In the genomic region with DNA sequence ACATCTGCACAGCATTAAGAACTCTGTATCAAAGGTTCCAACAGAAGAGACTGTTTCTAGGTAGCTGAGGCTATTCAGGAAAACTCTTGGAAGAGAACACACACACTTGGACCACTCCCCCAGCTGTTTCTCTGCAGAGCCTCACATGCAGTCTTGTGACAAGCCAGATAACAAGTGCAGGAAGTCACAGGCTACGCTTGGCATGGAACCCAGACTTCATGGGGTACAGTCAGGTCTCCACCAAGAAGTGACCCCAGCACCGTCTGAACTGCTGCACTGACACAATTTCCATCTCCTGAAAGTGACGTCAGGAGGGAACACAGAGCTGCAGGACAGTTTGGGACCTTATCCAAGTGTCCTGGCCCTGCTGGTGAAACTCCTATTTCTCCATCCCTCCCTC, we compare ENCODE assay signal across 13 mouse cellular contexts. TPM values are rescaled to one million over a fixed set of nuclear protein-coding genes. Genes with fewer than 3 reads are reported as not detected.
DNase-seq lines count a peak whose midpoint lies in the region; TF ChIP-seq lines count a peak whose summit lies in the region.
"Had no signal": no experiment of that assay in that cellular context is flagged by ENCODE, and none has a peak within 500 bp of the region (broad histone marks: within the 10 kb centered on the region; RNA-seq: fewer than 3 reads in every experiment).

No protein-coding gene starts in this region.

- H3K36me3 ChIP-seq in liver, adult 2 months (ENCODE audit: control insufficient read depth, insufficient read depth, low read length) = no peaks in the 10 kb centered on the region; the same call in 1 of the 2 replicates
- H3K36me3 ChIP-seq: hindbrain, embryonic 15.5 days had no signal

- H3K4me1 ChIP-seq in liver, adult 2 months (ENCODE audit: control insufficient read depth, insufficient read depth, low read length) = peaks cover under 1% of the 10 kb centered on the region

- WGBS in liver, adult 2 months = 26% methylated on average over 3 of the region's 3 CpGs

- H3K27me3 ChIP-seq in liver, adult 2 months (ENCODE audit: control insufficient read depth, insufficient read depth, low read length) = no peaks in the 10 kb centered on the region
- H3K27me3 ChIP-seq: embryonic facial prominence, embryonic 15.5 days; hindbrain, embryonic 15.5 days had no signal

- peak; percentile 47 for DNase-seq in liver, adult 2 months (ENCODE audit: extremely low read depth, low read depth, low spot score)
- no peak for DNase-seq in liver
- DNase-seq in heart, adult 8-10 months (ENCODE audit: low spot score) = peak; percentile 46
- peak; percentile 21 to 34 for DNase-seq in heart, postnatal 14 days
- DNase-seq in lung, postnatal 36 days = peak; percentile 76
- no peak for DNase-seq in layer of hippocampus, postnatal 10 days (ENCODE audit: low spot score in 2 of 2)
- DNase-seq in embryo, embryonic 10 days (ENCODE audit: low spot score) = no peak
- DNase-seq: gastrocnemius, postnatal 10 days; thymus, postnatal 14 days had no signal

- no peak overlapping the region for H3K27ac ChIP-seq in liver, adult 2 months (replicated peaks; ENCODE audit: insufficient read depth, low read depth, low read length)
- H3K27ac ChIP-seq: embryonic facial prominence, embryonic 15.5 days; hindbrain, embryonic 15.5 days had no signal

- H3K4me3 ChIP-seq in liver, adult 2 months (ENCODE audit: insufficient read depth, low read depth, low read length) = no peak overlapping the region
- H3K4me3 ChIP-seq: embryonic facial prominence, embryonic 15.5 days; hindbrain, embryonic 15.5 days had no signal

- intact Hi-C loops in heart, postnatal 14 days (cut with DNase I) = no loop called here

- no peak for TF ChIP-seq CTCF in liver, adult 2 months (IDR thresholded peaks at IDR 0.05; ENCODE audit: low read depth, low read length)

- H3K79me2 ChIP-seq in liver, adult 2 months (ENCODE audit: control insufficient read depth, insufficient read depth, low read length) = no peaks in the 10 kb centered on the region

- H3K9ac ChIP-seq in liver, adult 2 months (ENCODE audit: low read depth, low read length) = no peak overlapping the region
- H3K9ac ChIP-seq: embryonic facial prominence, embryonic 15.5 days; hindbrain, embryonic 15.5 days had no signal

- no peak for TF ChIP-seq POLR2A in liver, adult 2 months (IDR thresholded peaks at IDR 0.05; ENCODE audit: extremely low read depth, insufficient read depth, low read length)

RNA-seq across cellular contexts. Expression of gene Mob3c, which starts 6.0 kb away (rescaled TPM):
- total RNA-seq in liver, adult 2 months (2014; rRNA removed) = 8.4 and 12.5 TPM in 2 replicates
- polyA plus RNA-seq in liver, adult 2 months (2012; rRNA removed) = 22.6 and 24.4 TPM in 2 replicates
- 1 to 10 TPM; 3.2 to 4.1 (median 3.4) TPM for total RNA-seq in heart, adult 8-10 months (2022)
- total RNA-seq in heart, postnatal 14 days (2021) = 1 to 10 TPM; 6.4 to 7.1 TPM
- total RNA-seq in layer of hippocampus, postnatal 10 days (2021) = 1 to 10 TPM; 4.5 to 4.6 TPM

RNA-seq across cellular contexts. Expression of gene Mknk1, which starts 17.1 kb away (rescaled TPM):
- 11.3 and 14.0 TPM in 2 replicates for total RNA-seq in liver, adult 2 months (2014; rRNA removed)
- 15.5 and 22.7 TPM in 2 replicates for polyA plus RNA-seq in liver, adult 2 months (2012; rRNA removed)
- total RNA-seq in heart, adult 8-10 months (2022) = 10 to 100 TPM; 22.2 to 27.6 (median 25.6) TPM
- 10 to 100 TPM; 27.8 to 28.1 TPM for total RNA-seq in heart, postnatal 14 days (2021)
- 10 to 100 TPM; 40.8 to 43.3 TPM for total RNA-seq in layer of hippocampus, postnatal 10 days (2021)

RNA-seq across cellular contexts. Expression of gene Atpaf1, which starts 37.3 kb away (rescaled TPM):
- 13.4 and 16.5 TPM in 2 replicates for total RNA-seq in liver, adult 2 months (2014; rRNA removed)
- polyA plus RNA-seq in liver, adult 2 months (2012; rRNA removed) = 23.4 and 25.4 TPM in 2 replicates
- 100 to 1,000 TPM; 110 to 119 (median 113) TPM for total RNA-seq in heart, adult 8-10 months (2022)
- 10 to 100 TPM; 60.6 to 63.0 TPM for total RNA-seq in heart, postnatal 14 days (2021)
- total RNA-seq in layer of hippocampus, postnatal 10 days (2021) = 10 to 100 TPM; 25.9 to 29.0 TPM

RNA-seq across cellular contexts. Expression of gene Tex38, which starts 41.1 kb away (rescaled TPM):
- total RNA-seq in liver, adult 2 months (2014; rRNA removed) = not detected in 2 replicates
- polyA plus RNA-seq in liver, adult 2 months (2012; rRNA removed) = 0.23 TPM in 1 of 2 replicates, not detected in the other
- total RNA-seq in heart, adult 8-10 months (2022) = 1 to 10 TPM in 3 of 4 experiments, under 1 TPM in 1; 0.47 to 2.5 (median 1.4) TPM
- total RNA-seq in heart, postnatal 14 days (2021) = under 1 TPM in 1 of 2 experiments, not detected in 1; 0.39 TPM
- total RNA-seq in layer of hippocampus, postnatal 10 days (2021) = under 1 TPM; 0.78 to 0.87 TPM
- polyA plus RNA-seq: kidney, embryonic 14.5 days; macrophage had no signal

Comparison
In these comparisons a context has a peak if more than half of its experiments do, and no peak if none do; other contexts are left out.
1. DNase-seq: peak in liver, adult 2 months (single experiment), heart, adult 8-10 months (single experiment), heart, postnatal 14 days (2 of 2) and lung, postnatal 36 days (single experiment); none in liver (single experiment), layer of hippocampus, postnatal 10 days (0 of 2) and embryo, embryonic 10 days (single experiment).